Mouse (Mus musculus) liver, postnatal 0 days (tissue): ENCODE results near the gene Ppil6.

Experiments
- CTCF ChIP-seq: sonication (generic); IDR thresholded peaks from 2 replicates; pipeline ENCODE4 v1.5.1; 2016; ENCODE audit warnings: antibody characterized with exemption, low read depth
- EP300 ChIP-seq: IDR thresholded peaks from 2 replicates; pipeline ENCODE4 v1.6.1; 2016; ENCODE audit warnings: antibody characterized with exemption, low read depth, mild to moderate bottlenecking

- TF ChIP-seq CTCF (0 out of 2 replicates have a peak, but pooled peaks have one; percentile 9), EP300 (no peak)
Measured at GRCm38 (mm10) chr10:41489294-41489693, 945 bp upstream of the Ppil6 start.
